Mouse (Mus musculus): ENCODE measurements around the gene Fam189a1. TPM values are rescaled to one million over a fixed set of nuclear protein-coding genes. Genes with fewer than 3 reads are reported as not detected.
A peak's percentile ranks its signal among the peaks of the same experiment; 100 is the strongest.

The Fam189a1 gene
- polyA plus RNA-seq, 1 experiment from 2014 or later, result not detected

DNA sequence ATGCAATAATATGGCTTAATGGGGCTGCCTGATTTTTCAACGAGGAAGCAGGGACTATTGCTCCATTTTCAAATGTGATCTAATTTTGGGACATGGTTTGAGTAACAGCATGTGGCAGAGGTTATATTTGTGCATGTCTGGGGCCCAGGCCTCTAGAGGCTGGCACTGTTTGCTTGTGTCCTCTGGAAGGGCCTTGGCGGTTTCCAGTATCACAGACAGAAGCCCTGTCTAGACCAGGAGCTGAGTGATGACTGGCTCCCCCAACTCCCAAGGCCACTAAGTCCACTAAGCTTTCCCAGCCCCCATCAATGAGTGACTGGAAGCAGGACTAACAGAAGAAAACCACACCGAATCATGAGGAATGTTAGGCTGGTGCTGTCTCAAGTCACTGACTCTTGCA is 265.2 kb downstream of the Fam189a1 start:
- H3K9me3 ChIP-seq (replicated peaks), result no peaks in the 10 kb centered on the region
- no peak overlapping the region for H3K9ac ChIP-seq
- H3K4me3 ChIP-seq, result no peak overlapping the region
- H3K36me3 ChIP-seq, result no peaks in the 10 kb centered on the region
- H3K4me2 ChIP-seq, result no peak overlapping the region
- WGBS (ENCODE audit: insufficient replicate concordance), result 64% methylated on average over 3 of the region's 3 CpGs
- no peak overlapping the region for H3K27ac ChIP-seq
- no peaks in the 10 kb centered on the region for H3K4me1 ChIP-seq
- no peak for ATAC-seq
- no peaks in the 10 kb centered on the region for H3K27me3 ChIP-seq (replicated peaks)

DNA sequence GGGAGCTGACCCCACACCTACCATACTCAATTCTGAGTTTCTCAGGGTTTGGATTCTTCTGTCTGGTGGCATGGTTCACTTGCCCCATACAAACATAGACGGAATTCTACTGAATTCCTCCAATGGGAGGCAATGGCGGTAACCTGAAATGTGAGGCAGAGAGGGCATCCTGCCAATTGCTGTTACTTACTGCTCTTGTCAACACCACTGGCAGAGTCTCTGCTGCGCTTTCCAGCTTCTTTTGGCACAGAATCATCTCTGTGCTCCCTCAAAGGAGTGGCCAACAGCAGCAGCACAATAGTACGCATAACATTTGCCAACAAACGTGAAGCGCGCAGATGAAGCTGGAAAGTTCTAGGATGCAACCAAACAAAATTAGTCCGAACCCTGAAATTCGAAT is 266.5 kb downstream of the Fam189a1 start:
- Histone ChIP-seq H3K27me3 (replicated peaks) (no peaks in the 10 kb centered on the region), H3K9me3 (replicated peaks) (no peaks in the 10 kb centered on the region), H3K27ac (no peak overlapping the region), H3K36me3 (no peaks in the 10 kb centered on the region), H3K9ac (no peak overlapping the region), H3K4me3 (no peak overlapping the region), H3K4me1 (no peaks in the 10 kb centered on the region), H3K4me2 (no peak overlapping the region)
- no peak for ATAC-seq
- WGBS (ENCODE audit: insufficient replicate concordance), result 78% methylated on average over 9 of the region's 9 CpGs

GRCm38 (mm10) chr7:64884187-64884862 is 272.0 kb downstream of the Fam189a1 start:
- H3K27ac ChIP-seq, result no peak overlapping the region
- H3K4me2 ChIP-seq, result no peak overlapping the region
- no peak overlapping the region for H3K9ac ChIP-seq
- H3K4me1 ChIP-seq, result no peaks in the 10 kb centered on the region
- 58% methylated on average over 11 of the region's 11 CpGs for WGBS (ENCODE audit: insufficient replicate concordance)
- no peak for ATAC-seq
- no peaks in the 10 kb centered on the region for H3K36me3 ChIP-seq
- no peaks in the 10 kb centered on the region for H3K9me3 ChIP-seq (replicated peaks)
- H3K27me3 ChIP-seq (replicated peaks), result no peaks in the 10 kb centered on the region
- H3K4me3 ChIP-seq, result no peak overlapping the region

DNA sequence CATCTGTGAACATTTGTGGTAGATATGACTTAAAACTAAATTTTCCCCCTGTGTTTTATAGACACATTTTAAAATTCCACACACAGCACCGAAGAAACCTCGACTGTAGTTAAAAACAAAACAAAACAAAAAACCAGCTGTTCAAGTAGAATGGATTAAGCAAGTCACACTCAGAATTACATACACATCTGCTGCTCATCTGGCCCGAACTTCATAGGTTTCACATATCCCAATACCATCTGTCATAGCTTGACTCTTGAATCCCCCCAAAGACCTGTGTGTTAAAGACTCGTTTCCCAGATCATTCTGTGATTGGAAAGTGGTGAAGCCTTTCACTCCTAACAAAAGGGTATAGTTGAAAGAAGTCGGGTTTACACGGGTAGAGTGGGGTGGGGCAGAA is 274.1 kb downstream of the Fam189a1 start:
- no peaks in the 10 kb centered on the region for H3K9me3 ChIP-seq (replicated peaks)
- 72% methylated on average over 6 of the region's 6 CpGs for WGBS (ENCODE audit: insufficient replicate concordance)
- ATAC-seq, result no peak
- H3K4me2 ChIP-seq, result no peak overlapping the region
- 0 out of 2 replicates have a peak, but pooled peaks cover under 1% of the 10 kb centered on the region for H3K27me3 ChIP-seq (replicated peaks)
- H3K9ac ChIP-seq, result no peak overlapping the region
- H3K4me1 ChIP-seq, result no peaks in the 10 kb centered on the region
- H3K36me3 ChIP-seq, result no peaks in the 10 kb centered on the region
- no peak overlapping the region for H3K4me3 ChIP-seq
- no peak overlapping the region for H3K27ac ChIP-seq

- no peak for ATAC-seq
- Histone ChIP-seq H3K9ac (no peak overlapping the region), H3K4me3 (no peak overlapping the region), H3K27ac (no peak overlapping the region), H3K4me2 (no peak overlapping the region), H3K9me3 (replicated peaks) (no peaks in the 10 kb centered on the region), H3K4me1 (no peaks in the 10 kb centered on the region), H3K36me3 (no peaks in the 10 kb centered on the region), H3K27me3 (replicated peaks) (peaks cover 7% of the 10 kb centered on the region; the same call in 1 of the 2 replicates)
- WGBS (ENCODE audit: insufficient replicate concordance), result 57% methylated on average over 7 of the region's 7 CpGs
Measured at GRCm38 (mm10) chr7:64881387-64881786, 275.0 kb downstream of the Fam189a1 start.

DNA sequence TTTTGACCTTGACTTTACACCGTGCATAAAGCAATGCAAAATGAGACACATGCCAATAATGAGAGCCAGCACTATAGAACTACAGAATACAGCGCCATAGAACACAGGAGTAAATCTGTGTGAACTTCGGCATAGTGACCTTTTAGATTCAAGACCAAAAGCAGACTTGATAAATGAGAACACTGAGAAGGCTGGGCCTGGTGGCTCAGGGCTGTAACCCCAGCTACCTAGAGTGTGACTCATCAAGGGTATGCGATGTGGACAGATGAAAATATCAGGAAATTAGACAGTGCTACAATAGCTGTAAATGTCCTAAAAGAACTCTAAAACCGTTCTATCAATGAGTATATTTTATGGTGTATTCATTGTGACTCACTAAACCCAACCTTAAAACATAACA is 276.0 kb downstream of the Fam189a1 start:
- no peak overlapping the region for H3K4me3 ChIP-seq
- H3K27ac ChIP-seq, result no peak overlapping the region
- H3K4me1 ChIP-seq, result no peaks in the 10 kb centered on the region
- 71% methylated on average over 5 of the region's 5 CpGs for WGBS (ENCODE audit: insufficient replicate concordance)
- ATAC-seq, result no peak
- no peaks in the 10 kb centered on the region for H3K36me3 ChIP-seq
- H3K4me2 ChIP-seq, result no peak overlapping the region
- H3K27me3 ChIP-seq (replicated peaks), result peaks cover 7% of the 10 kb centered on the region; the same call in 1 of the 2 replicates
- no peaks in the 10 kb centered on the region for H3K9me3 ChIP-seq (replicated peaks)
- no peak overlapping the region for H3K9ac ChIP-seq

DNA sequence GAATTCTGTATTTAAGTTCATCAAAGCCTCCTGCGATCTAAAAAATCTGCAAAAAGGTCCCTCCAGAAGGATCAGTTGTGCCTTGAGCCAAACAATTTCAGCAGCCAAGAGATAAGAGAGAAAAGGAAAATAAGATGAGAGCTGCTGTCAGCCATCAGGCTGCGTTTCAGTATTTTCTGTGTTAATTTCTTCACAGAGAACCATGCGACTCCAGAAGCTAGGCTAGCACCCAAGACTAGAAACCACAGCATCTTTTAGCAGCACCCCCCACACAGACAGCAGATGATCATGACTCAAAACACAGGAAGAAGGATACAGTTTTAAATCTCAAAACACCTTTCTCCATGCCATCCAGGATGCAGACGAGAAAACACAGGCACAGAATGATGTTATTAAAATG is 281.4 kb downstream of the Fam189a1 start:
- H3K9ac ChIP-seq, result no peak overlapping the region
- H3K4me3 ChIP-seq, result no peak overlapping the region
- no peaks in the 10 kb centered on the region for H3K9me3 ChIP-seq (replicated peaks)
- no peak overlapping the region for H3K27ac ChIP-seq
- peaks cover 20% of the 10 kb centered on the region for H3K4me1 ChIP-seq
- peaks cover 5% of the 10 kb centered on the region; the same call in 1 of the 2 replicates for H3K36me3 ChIP-seq
- H3K27me3 ChIP-seq (replicated peaks), result peaks cover 7% of the 10 kb centered on the region; the same call in 1 of the 2 replicates
- no peak overlapping the region for H3K4me2 ChIP-seq
- WGBS (ENCODE audit: insufficient replicate concordance), result 72% methylated on average over 4 of the region's 4 CpGs
- no peak for ATAC-seq

DNA sequence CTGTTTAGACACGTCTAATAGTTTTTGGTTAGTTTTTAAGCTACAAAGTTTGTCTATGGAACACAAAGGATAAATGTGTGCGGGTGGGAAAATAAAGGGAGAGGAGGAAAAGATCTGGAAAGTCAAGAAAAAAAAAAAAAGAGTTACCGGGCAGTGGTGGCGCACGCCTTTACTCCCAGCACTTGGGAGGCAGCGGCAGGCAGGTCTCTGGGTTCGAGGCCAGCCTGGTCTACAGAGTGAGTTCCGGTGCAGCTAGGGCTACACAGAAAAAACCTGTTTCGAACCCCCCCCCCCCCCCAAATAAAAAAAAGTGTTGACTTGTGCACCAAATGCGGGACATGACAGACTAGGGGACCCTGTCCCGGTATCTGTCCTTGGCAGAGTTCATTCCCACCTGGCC is 283.1 kb downstream of the Fam189a1 start:
- Histone ChIP-seq H3K27me3 (replicated peaks) (peaks cover 7% of the 10 kb centered on the region; the same call in 1 of the 2 replicates), H3K36me3 (peaks cover 5% of the 10 kb centered on the region; the same call in 1 of the 2 replicates), H3K9me3 (replicated peaks) (no peaks in the 10 kb centered on the region), H3K9ac (peak overlapping the region; percentile 39; the same call in 1 of the 2 replicates), H3K27ac (peak overlapping the region; percentile 91; the same call in 1 of the 2 replicates), H3K4me2 (peak overlapping the region; percentile 89), H3K4me3 (peak overlapping the region; percentile 92), H3K4me1 (peaks cover 25% of the 10 kb centered on the region)
- no peak for ATAC-seq
- 40% methylated on average over 11 of the region's 11 CpGs for WGBS (ENCODE audit: insufficient replicate concordance)

- H3K36me3 ChIP-seq, result peaks cover 5% of the 10 kb centered on the region; the same call in 1 of the 2 replicates
- ATAC-seq, result peak; percentile 95
- peak within 1 kb of the TSS; percentile 91 for H3K27ac ChIP-seq
- peaks cover 25% of the 10 kb centered on the region for H3K4me1 ChIP-seq
- peak within 1 kb of the TSS; percentile 95 for H3K9ac ChIP-seq
- H3K4me2 ChIP-seq, result peak within 1 kb of the TSS; percentile 89
- peak within 1 kb of the TSS; percentile 92 for H3K4me3 ChIP-seq
- no peaks in the 10 kb centered on the region for H3K9me3 ChIP-seq (replicated peaks)
- 0% methylated on average over 52 of the region's 57 CpGs for WGBS (ENCODE audit: insufficient replicate concordance)
- H3K27me3 ChIP-seq (replicated peaks), result peaks cover 7% of the 10 kb centered on the region; the same call in 1 of the 2 replicates
Measured at GRCm38 (mm10) chr7:64872743-64873241, 283.6 kb downstream of the Fam189a1 start, which contains the start of gene Nsmce3. TSS of gene Nsmce3 (minus strand) at chr7:64872997.

DNA sequence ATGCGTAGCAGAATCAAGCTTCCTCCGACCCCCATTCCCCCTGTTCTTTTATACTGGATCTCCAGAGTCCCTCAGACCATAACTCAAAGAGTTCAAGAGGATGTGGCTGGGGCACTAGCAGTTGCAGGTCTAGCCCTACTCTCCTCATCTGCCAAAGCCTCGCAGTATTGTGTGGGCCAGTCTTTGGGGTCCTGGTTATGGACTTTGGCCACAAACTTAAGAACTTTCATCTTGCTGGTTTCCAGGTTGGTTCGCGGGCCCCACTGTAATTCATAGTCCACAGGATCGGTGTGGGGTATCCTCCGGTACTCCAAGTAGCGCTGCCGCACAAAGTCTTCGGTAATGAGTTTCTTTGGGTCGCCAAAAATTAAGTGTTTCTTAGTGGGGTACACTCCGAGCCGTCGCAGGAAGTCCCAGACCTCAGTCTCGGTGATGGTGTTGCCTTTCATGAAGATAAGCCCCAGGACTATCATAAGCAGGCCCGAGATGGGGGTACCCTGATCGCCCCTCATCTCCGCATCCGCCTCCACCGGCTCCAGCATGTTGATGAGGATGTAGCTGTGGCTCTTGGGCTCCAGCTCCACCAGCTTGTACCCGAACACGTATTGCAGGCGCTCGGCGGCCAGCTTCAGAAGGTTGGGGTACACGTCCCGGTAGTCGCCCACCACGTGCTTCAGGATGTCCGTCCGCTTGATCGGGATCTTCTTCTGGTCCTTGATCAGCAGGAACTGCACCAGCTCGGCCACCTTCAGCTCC is 284.2 kb downstream of the Fam189a1 start:
- Histone ChIP-seq H3K9me3 (replicated peaks) (no peaks in the 10 kb centered on the region), H3K4me1 (peaks cover 25% of the 10 kb centered on the region), H3K27me3 (replicated peaks) (peaks cover 6% of the 10 kb centered on the region; the same call in 1 of the 2 replicates), H3K9ac (peak overlapping the region; percentile 95), H3K4me3 (peak overlapping the region; percentile 92), H3K4me2 (peak overlapping the region; percentile 89), H3K36me3 (peaks cover 5% of the 10 kb centered on the region; the same call in 1 of the 2 replicates), H3K27ac (peak overlapping the region; percentile 91)
- WGBS (ENCODE audit: insufficient replicate concordance), result 1% methylated on average over 33 of the region's 33 CpGs
- peak; percentile 68 for ATAC-seq

GRCm38 (mm10) chr7:64869549-64870065 is 286.8 kb downstream of the Fam189a1 start:
- no peaks in the 10 kb centered on the region for H3K9me3 ChIP-seq (replicated peaks)
- 76% methylated on average over 6 of the region's 6 CpGs for WGBS (ENCODE audit: insufficient replicate concordance)
- no peaks in the 10 kb centered on the region for H3K27me3 ChIP-seq (replicated peaks)
- H3K9ac ChIP-seq, result no peak overlapping the region
- no peak for ATAC-seq
- peaks cover 5% of the 10 kb centered on the region; the same call in 1 of the 2 replicates for H3K36me3 ChIP-seq
- no peak overlapping the region for H3K27ac ChIP-seq
- no peak overlapping the region for H3K4me3 ChIP-seq
- peaks cover 25% of the 10 kb centered on the region for H3K4me1 ChIP-seq
- H3K4me2 ChIP-seq, result peak overlapping the region; percentile 89

DNA sequence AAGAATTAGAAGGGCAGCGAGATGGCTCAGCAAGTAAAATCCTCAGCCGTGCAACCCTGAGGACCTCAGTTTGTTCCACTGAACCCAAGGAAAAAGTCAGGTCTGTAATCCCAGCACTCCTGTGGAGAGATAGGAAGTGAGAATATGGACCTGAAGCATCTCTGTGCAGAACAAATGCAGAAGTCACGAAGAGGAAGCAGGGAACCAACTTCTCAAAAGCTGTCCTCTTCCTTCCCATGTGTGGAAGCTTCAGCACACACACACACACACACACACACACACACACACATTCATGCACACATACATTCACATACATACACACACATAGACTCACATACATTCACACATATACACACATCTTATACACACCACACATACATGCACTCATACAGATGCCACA is 292.8 kb downstream of the Fam189a1 start:
- WGBS (ENCODE audit: insufficient replicate concordance), result 55% methylated on average over 3 of the region's 3 CpGs
- Histone ChIP-seq H3K36me3 (no peaks in the 10 kb centered on the region), H3K4me3 (no peak overlapping the region), H3K9ac (no peak overlapping the region), H3K27ac (no peak overlapping the region), H3K9me3 (replicated peaks) (no peaks in the 10 kb centered on the region), H3K4me1 (no peaks in the 10 kb centered on the region), H3K4me2 (no peak overlapping the region), H3K27me3 (replicated peaks) (no peaks in the 10 kb centered on the region)
- ATAC-seq, result no peak
